ENCODE assay signal across 17 mouse cellular contexts in the genomic region with DNA sequence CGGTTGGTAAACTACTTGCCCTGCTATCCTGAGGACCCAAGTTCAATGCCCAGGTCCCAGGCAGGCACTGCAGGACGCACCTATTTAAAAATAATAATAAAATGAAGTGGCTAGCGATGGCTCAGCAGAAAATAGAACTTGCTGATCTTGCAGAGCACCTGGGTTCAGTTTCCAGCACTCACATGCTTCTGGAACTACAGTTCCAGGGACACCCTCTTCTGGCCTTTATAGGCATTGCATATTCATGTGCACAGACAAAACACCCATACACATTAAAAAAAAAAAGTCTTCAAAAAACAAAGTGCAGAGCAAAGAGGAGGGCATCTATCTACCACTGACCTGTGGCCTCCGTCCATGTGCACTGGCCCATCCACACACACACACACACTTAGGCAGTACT. TPM values are rescaled to one million over a fixed set of nuclear protein-coding genes. Genes with fewer than 3 reads are reported as not detected.
DNase-seq lines count a peak whose midpoint lies in the region; ATAC-seq and TF ChIP-seq lines count a peak whose summit lies in the region.
"Had no signal": no experiment of that assay in that cellular context is flagged by ENCODE, and none has a peak within 500 bp of the region (broad histone marks: within the 10 kb centered on the region; RNA-seq: fewer than 3 reads in every experiment).

No protein-coding gene starts in this region.

- ATAC-seq in hindbrain, embryonic 11.5 days (ENCODE audit: low FRiP score), result no peak
- no peak for ATAC-seq in hindbrain, embryonic 16.5 days
- no peak for ATAC-seq in midbrain, postnatal 0 days (ENCODE audit: low FRiP score)
- ATAC-seq in midbrain, embryonic 14.5 days (ENCODE audit: low FRiP score, low TSS enrichment), result no peak
- ATAC-seq: forebrain, embryonic 16.5 days; midbrain, embryonic 15.5 days had no signal

- peak; percentile 9 for DNase-seq in hindbrain, embryonic 11.5 days (ENCODE audit: low spot score)
- DNase-seq in midbrain, postnatal 0 days (ENCODE audit: low spot score), result peak; percentile 10
- no peak for DNase-seq in midbrain, embryonic 14.5 days
- DNase-seq in WW6 (ENCODE audit: low read depth, low spot score), result peak; percentile 7
- DNase-seq in right cerebral cortex, adult 18-20 months, result no peak
- no peak for DNase-seq in heart, postnatal 36 days
- DNase-seq: adrenal gland, postnatal 25 days; heart, adult 18-20 months; kidney, postnatal 4 days; thymus, adult 2 months had no signal

- 90% methylated on average over 4 of the region's 4 CpGs for WGBS in hindbrain, embryonic 11.5 days
- WGBS in hindbrain, embryonic 16.5 days, result 93% methylated on average over 4 of the region's 4 CpGs
- WGBS in midbrain, postnatal 0 days, result 95% methylated on average over 4 of the region's 4 CpGs
- WGBS in midbrain, embryonic 14.5 days, result 97% methylated on average over 4 of the region's 4 CpGs
- WGBS in small intestine, adult 2 months, result 94% methylated on average over 4 of the region's 4 CpGs

- intact Hi-C loops in heart, postnatal 36 days (cut with DNase I), result no loop called here

- no peak overlapping the region for H3K27ac ChIP-seq in hindbrain, embryonic 11.5 days (ENCODE audit: low read depth, low read length)
- H3K27ac ChIP-seq in hindbrain, embryonic 16.5 days (ENCODE audit: low read depth, low read length), result no peak overlapping the region
- H3K27ac ChIP-seq in midbrain, postnatal 0 days (ENCODE audit: low read depth, low read length), result no peak overlapping the region
- no peak overlapping the region for H3K27ac ChIP-seq in midbrain, embryonic 14.5 days (replicated peaks; ENCODE audit: low read depth, low read length)
- no peak overlapping the region for H3K27ac ChIP-seq in small intestine, adult 2 months (ENCODE audit: insufficient read depth, low read depth, low read length)
- H3K27ac ChIP-seq: hindbrain, embryonic 12.5 days; lung, embryonic 15.5 days; midbrain, embryonic 15.5 days; neural tube, embryonic 15.5 days had no signal

- no peaks in the 10 kb centered on the region for H3K9me3 ChIP-seq in hindbrain, embryonic 11.5 days (ENCODE audit: control insufficient read depth, low read length)
- H3K9me3 ChIP-seq in hindbrain, embryonic 16.5 days (ENCODE audit: control insufficient read depth, low read length), result no peaks in the 10 kb centered on the region
- no peaks in the 10 kb centered on the region for H3K9me3 ChIP-seq in midbrain, postnatal 0 days (ENCODE audit: low read length)
- no peaks in the 10 kb centered on the region for H3K9me3 ChIP-seq in midbrain, embryonic 14.5 days (ENCODE audit: control insufficient read depth, low read length)
- H3K9me3 ChIP-seq: hindbrain, embryonic 12.5 days; lung, embryonic 15.5 days; midbrain, embryonic 15.5 days; neural tube, embryonic 15.5 days had no signal

- H3K4me3 ChIP-seq in hindbrain, embryonic 11.5 days (ENCODE audit: low read depth, low read length), result no peak overlapping the region
- no peak overlapping the region for H3K4me3 ChIP-seq in hindbrain, embryonic 16.5 days (ENCODE audit: low read length)
- H3K4me3 ChIP-seq in midbrain, postnatal 0 days (ENCODE audit: low read depth, low read length), result no peak overlapping the region
- no peak overlapping the region for H3K4me3 ChIP-seq in midbrain, embryonic 14.5 days (replicated peaks; ENCODE audit: low read depth, low read length)
- H3K4me3 ChIP-seq in small intestine, adult 2 months (ENCODE audit: low read depth, low read length), result no peak overlapping the region
- H3K4me3 ChIP-seq: hindbrain, embryonic 12.5 days; lung, embryonic 15.5 days; midbrain, embryonic 15.5 days; neural tube, embryonic 15.5 days had no signal

- H3K36me3 ChIP-seq in hindbrain, embryonic 11.5 days (ENCODE audit: control insufficient read depth, insufficient read depth, low read length), result no peaks in the 10 kb centered on the region
- H3K36me3 ChIP-seq in hindbrain, embryonic 16.5 days (ENCODE audit: control insufficient read depth, insufficient read depth, low read length), result peaks cover 16% of the 10 kb centered on the region
- peaks cover 4% of the 10 kb centered on the region for H3K36me3 ChIP-seq in midbrain, postnatal 0 days (ENCODE audit: insufficient read depth, low read length)
- peaks cover 26% of the 10 kb centered on the region for H3K36me3 ChIP-seq in midbrain, embryonic 14.5 days (ENCODE audit: control insufficient read depth, insufficient read depth, low read length)
- H3K36me3 ChIP-seq in small intestine, adult 2 months (ENCODE audit: control insufficient read depth, insufficient read depth, low read length), result peaks cover 13% of the 10 kb centered on the region

- H3K9ac ChIP-seq in hindbrain, embryonic 11.5 days (ENCODE audit: low read depth, low read length), result no peak overlapping the region
- H3K9ac ChIP-seq in hindbrain, embryonic 16.5 days (ENCODE audit: low read depth, low read length), result no peak overlapping the region
- H3K9ac ChIP-seq in midbrain, postnatal 0 days (replicated peaks; ENCODE audit: low read length, poor library complexity, severe bottlenecking), result no peak overlapping the region
- H3K9ac ChIP-seq in midbrain, embryonic 14.5 days (replicated peaks; ENCODE audit: low read length), result no peak overlapping the region
- H3K9ac ChIP-seq: hindbrain, embryonic 12.5 days; lung, embryonic 15.5 days; midbrain, embryonic 15.5 days; neural tube, embryonic 15.5 days had no signal

- TF ChIP-seq POLR2A in small intestine, adult 2 months (IDR thresholded peaks at IDR 0.05; ENCODE audit: low read depth, low read length), result no peak

- H3K4me2 ChIP-seq in hindbrain, embryonic 11.5 days (replicated peaks; ENCODE audit: low read depth, low read length), result no peak overlapping the region
- no peak overlapping the region for H3K4me2 ChIP-seq in hindbrain, embryonic 16.5 days (ENCODE audit: low read length)
- no peak overlapping the region for H3K4me2 ChIP-seq in midbrain, postnatal 0 days (ENCODE audit: low read depth, low read length, poor library complexity, severe bottlenecking)
- no peak overlapping the region for H3K4me2 ChIP-seq in midbrain, embryonic 14.5 days (ENCODE audit: low read length)
- H3K4me2 ChIP-seq: hindbrain, embryonic 12.5 days; lung, embryonic 15.5 days; midbrain, embryonic 15.5 days; neural tube, embryonic 15.5 days had no signal

- peak; percentile 44 for TF ChIP-seq CTCF in midbrain, postnatal 0 days (IDR thresholded peaks at IDR 0.05)
- TF ChIP-seq CTCF in small intestine, adult 2 months (IDR thresholded peaks at IDR 0.05; ENCODE audit: extremely low read depth, insufficient read length, insufficient replicate concordance, low read depth, low read length), result peak; percentile 34; the same call in 1 of the 2 replicates

- no peaks in the 10 kb centered on the region for H3K4me1 ChIP-seq in hindbrain, embryonic 11.5 days (replicated peaks; ENCODE audit: control insufficient read depth, insufficient read depth, low read length)
- no peaks in the 10 kb centered on the region for H3K4me1 ChIP-seq in hindbrain, embryonic 16.5 days (ENCODE audit: control insufficient read depth, insufficient read depth, low read depth, low read length)
- H3K4me1 ChIP-seq in midbrain, postnatal 0 days (ENCODE audit: insufficient read depth, low read length), result no peaks in the 10 kb centered on the region
- H3K4me1 ChIP-seq in midbrain, embryonic 14.5 days (ENCODE audit: control insufficient read depth, insufficient read depth, low read length), result no peaks in the 10 kb centered on the region
- no peaks in the 10 kb centered on the region for H3K4me1 ChIP-seq in small intestine, adult 2 months (ENCODE audit: control insufficient read depth, insufficient read depth, insufficient read length, low read length)
- H3K4me1 ChIP-seq: hindbrain, embryonic 12.5 days; lung, embryonic 15.5 days; midbrain, embryonic 15.5 days; neural tube, embryonic 15.5 days had no signal

- no peaks in the 10 kb centered on the region for H3K27me3 ChIP-seq in hindbrain, embryonic 11.5 days (ENCODE audit: control insufficient read depth, insufficient read depth, low read length)
- H3K27me3 ChIP-seq in hindbrain, embryonic 16.5 days (replicated peaks; ENCODE audit: control insufficient read depth, insufficient read depth, low read length), result no peaks in the 10 kb centered on the region
- no peaks in the 10 kb centered on the region for H3K27me3 ChIP-seq in midbrain, postnatal 0 days (ENCODE audit: insufficient read depth, low read length)
- H3K27me3 ChIP-seq in midbrain, embryonic 14.5 days (ENCODE audit: control insufficient read depth, insufficient read depth, low read length), result no peaks in the 10 kb centered on the region
- H3K27me3 ChIP-seq in small intestine, adult 2 months (ENCODE audit: control insufficient read depth, insufficient read depth, low read length), result no peaks in the 10 kb centered on the region
- H3K27me3 ChIP-seq: hindbrain, embryonic 12.5 days; lung, embryonic 15.5 days; midbrain, embryonic 15.5 days; neural tube, embryonic 15.5 days had no signal

RNA-seq across cellular contexts. Expression of gene Ralgps2, which starts 47.9 kb away (rescaled TPM):
- polyA plus RNA-seq in hindbrain, embryonic 11.5 days (2014; fragmentation: Nextera tagmentation; extraction: Ambion mirVana), result 85.5 and 103 TPM in 2 replicates
- 74.7 and 75.9 TPM in 2 replicates for polyA plus RNA-seq in hindbrain, embryonic 16.5 days (2015; fragmentation: Nextera tagmentation; extraction: Ambion mirVana)
- 68.8 and 87.0 TPM in 2 replicates for total RNA-seq in midbrain, postnatal 0 days (2014; rRNA removed)
- 58.2 and 70.4 TPM in 2 replicates for polyA plus RNA-seq in midbrain, postnatal 0 days (2015; fragmentation: Nextera tagmentation; extraction: Ambion mirVana)
- polyA plus RNA-seq in midbrain, embryonic 14.5 days (2014; fragmentation: Nextera tagmentation; extraction: Ambion mirVana), result 122 and 132 TPM in 2 replicates
- 6.5 and 21.6 TPM in 2 replicates for polyA plus RNA-seq in small intestine, adult 2 months (2012; rRNA removed)
- 10 to 100 TPM; 10.4 to 12.0 TPM for total RNA-seq in heart, postnatal 36 days (2021)

RNA-seq across cellular contexts. Expression of gene Angptl1, which starts 53.2 kb away (rescaled TPM):
- 5.1 and 6.9 TPM in 2 replicates for polyA plus RNA-seq in hindbrain, embryonic 11.5 days (2014; fragmentation: Nextera tagmentation; extraction: Ambion mirVana)
- polyA plus RNA-seq in hindbrain, embryonic 16.5 days (2015; fragmentation: Nextera tagmentation; extraction: Ambion mirVana), result 1.7 and 3.5 TPM in 2 replicates
- 0.47 TPM in 1 of 2 replicates, not detected in the other for total RNA-seq in midbrain, postnatal 0 days (2014; rRNA removed)
- polyA plus RNA-seq in midbrain, postnatal 0 days (2015; fragmentation: Nextera tagmentation; extraction: Ambion mirVana), result 0.25 and 0.27 TPM in 2 replicates
- polyA plus RNA-seq in midbrain, embryonic 14.5 days (2014; fragmentation: Nextera tagmentation; extraction: Ambion mirVana), result 0.80 and 1.1 TPM in 2 replicates
- 1.0 and 3.0 TPM in 2 replicates for polyA plus RNA-seq in small intestine, adult 2 months (2012; rRNA removed)
- 1 to 10 TPM; 2.3 to 2.5 TPM for total RNA-seq in heart, postnatal 36 days (2021)

Comparison
In these comparisons a context has a peak if more than half of its experiments do, and no peak if none do; other contexts are left out.
1. DNase-seq: peak in hindbrain, embryonic 11.5 days (single experiment), midbrain, postnatal 0 days (single experiment) and WW6 (single experiment); none in midbrain, embryonic 14.5 days (single experiment), right cerebral cortex, adult 18-20 months (single experiment) and heart, postnatal 36 days (0 of 2).